Mouse (Mus musculus) forebrain, embryonic 10.5 days (tissue): ENCODE measurements around the gene Erg. TPM values are rescaled to one million over a fixed set of nuclear protein-coding genes. Genes with fewer than 3 reads are reported as not detected.

Experiments used
- DNase-seq: peaks from one replicate; pipeline ENCODE4 v3.0.0-alpha.2; 2017; ENCODE audit warnings: low spot score; ENCODE audit errors: extremely low spot score
- H3K27ac ChIP-seq: fragments of 300-500 bp; sonication (generic); 2 replicates; pipeline ENCODE4 v1.5.1; 2016; ENCODE audit warnings: mild to moderate bottlenecking
- H3K27me3 ChIP-seq: fragments of 300-500 bp; sonication (generic); 2 replicates; pipeline ENCODE4 v1.6.1; 2016; ENCODE audit warnings: mild to moderate bottlenecking; ENCODE audit not compliant: poor library complexity, severe bottlenecking
- H3K36me3 ChIP-seq: fragments of 300-500 bp; sonication (generic); replicated peaks from 2 replicates; pipeline ENCODE4 v1.6.1; 2016; ENCODE audit warnings: mild to moderate bottlenecking, moderate library complexity
- H3K4me1 ChIP-seq: fragments of 300-500 bp; sonication (generic); 2 replicates; pipeline ENCODE4 v1.6.1; 2016
- H3K4me3 ChIP-seq: fragments of 300-500 bp; sonication (generic); 2 replicates; pipeline ENCODE4 v1.5.1; 2016; ENCODE audit warnings: mild to moderate bottlenecking, moderate library complexity
- H3K9me3 ChIP-seq: fragments of 300-500 bp; sonication (generic); 2 replicates; pipeline ENCODE4 v1.6.1; 2016; ENCODE audit warnings: mild to moderate bottlenecking, moderate library complexity
- WGBS: fragments of 180-500 bp; shearing (Covaris S2); methylation state at CpG from one replicate; pipeline ENCODE4 v1.1.7; 2016; 5-methylcytosine and 5-hydroxymethylcytosine counted together
- polyA plus RNA-seq: library from polyadenylated mRNA; unstranded; fragments of >200 nt; fragmentation: Nextera tagmentation; extraction: Ambion mirVana; gene quantifications from 2 replicates; pipeline ENCODE4 v1.2.1, GENCODE M21; 2016

The Erg gene
- polyA plus RNA-seq, 1 experiment from 2014 or later = 1.9 TPM

DNA sequence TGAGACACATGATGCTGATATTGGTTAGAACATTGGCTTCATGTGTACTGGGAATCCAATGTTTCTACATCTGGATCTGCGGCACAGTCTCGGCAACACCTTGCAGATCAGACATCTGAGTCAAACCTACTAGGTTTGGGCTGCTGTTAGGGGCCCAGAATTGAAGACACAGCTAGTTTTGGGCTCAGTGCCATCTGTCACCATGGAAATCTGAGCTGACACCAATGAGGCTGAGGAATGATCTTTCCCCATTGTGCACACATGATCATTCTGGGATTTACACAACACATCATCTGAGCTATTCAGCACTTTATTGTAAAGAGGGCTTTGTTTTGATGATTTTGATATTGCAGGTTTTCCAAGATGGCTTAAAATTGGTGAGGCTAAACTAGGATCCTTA is 199.4 kb downstream of the Erg start:
- Histone ChIP-seq H3K9me3 (no peaks in the 10 kb centered on the region), H3K36me3 (no peaks in the 10 kb centered on the region), H3K4me1 (no peaks in the 10 kb centered on the region), H3K27ac (no peak overlapping the region), H3K27me3 (no peaks in the 10 kb centered on the region), H3K4me3 (no peak overlapping the region)
- 93% methylated on average over 2 of the region's 2 CpGs for WGBS
- DNase-seq = no peak

- Histone ChIP-seq H3K36me3 (no peaks in the 10 kb centered on the region), H3K4me1 (no peaks in the 10 kb centered on the region), H3K27me3 (no peaks in the 10 kb centered on the region), H3K4me3 (no peak overlapping the region), H3K27ac (no peak overlapping the region), H3K9me3 (no peaks in the 10 kb centered on the region)
- no peak for DNase-seq
- WGBS = 89% methylated on average over 7 of the region's 7 CpGs
Observed at GRCm38 (mm10) chr16:95385299-95385973, 201.0 kb downstream of the Erg start.

- Histone ChIP-seq H3K4me3 (no peak overlapping the region), H3K27ac (no peak overlapping the region), H3K36me3 (no peaks in the 10 kb centered on the region), H3K27me3 (no peaks in the 10 kb centered on the region), H3K9me3 (no peaks in the 10 kb centered on the region), H3K4me1 (no peaks in the 10 kb centered on the region)
- WGBS = 91% methylated on average over 9 of the region's 9 CpGs
- DNase-seq = no peak
Observed at GRCm38 (mm10) chr16:95384590-95385148, 201.7 kb downstream of the Erg start.

- WGBS = 90% methylated on average over 5 of the region's 5 CpGs
- DNase-seq = no peak
- Histone ChIP-seq H3K9me3 (no peaks in the 10 kb centered on the region), H3K36me3 (no peaks in the 10 kb centered on the region), H3K27ac (no peak overlapping the region), H3K4me1 (no peaks in the 10 kb centered on the region), H3K4me3 (no peak overlapping the region), H3K27me3 (no peaks in the 10 kb centered on the region)
Observed at GRCm38 (mm10) chr16:95382251-95382650, 204.1 kb downstream of the Erg start.

- peaks cover 18% of the 10 kb centered on the region for H3K4me1 ChIP-seq
- no peaks in the 10 kb centered on the region for H3K9me3 ChIP-seq
- no peaks in the 10 kb centered on the region for H3K27me3 ChIP-seq
- H3K36me3 ChIP-seq = no peaks in the 10 kb centered on the region
- H3K4me3 ChIP-seq = no peak overlapping the region
- 90% methylated on average over 7 of the region's 7 CpGs for WGBS
- H3K27ac ChIP-seq = no peak overlapping the region
- DNase-seq = no peak
Observed at GRCm38 (mm10) chr16:95376834-95377233, 209.6 kb downstream of the Erg start.

- Histone ChIP-seq H3K36me3 (no peaks in the 10 kb centered on the region), H3K4me3 (no peak overlapping the region), H3K27ac (no peak overlapping the region), H3K27me3 (no peaks in the 10 kb centered on the region), H3K9me3 (no peaks in the 10 kb centered on the region), H3K4me1 (peaks cover 18% of the 10 kb centered on the region)
- 86% methylated on average over 11 of the region's 11 CpGs for WGBS
- no peak for DNase-seq
Observed at GRCm38 (mm10) chr16:95376364-95376763, 210.0 kb downstream of the Erg start.

- peaks cover 18% of the 10 kb centered on the region for H3K4me1 ChIP-seq
- no peaks in the 10 kb centered on the region for H3K27me3 ChIP-seq
- no peak overlapping the region for H3K4me3 ChIP-seq
- no peaks in the 10 kb centered on the region for H3K36me3 ChIP-seq
- WGBS = 67% methylated on average over 4 of the region's 4 CpGs
- H3K27ac ChIP-seq = no peak overlapping the region
- no peak for DNase-seq
- no peaks in the 10 kb centered on the region for H3K9me3 ChIP-seq
Observed at GRCm38 (mm10) chr16:95374646-95375045, 211.7 kb downstream of the Erg start.

DNA sequence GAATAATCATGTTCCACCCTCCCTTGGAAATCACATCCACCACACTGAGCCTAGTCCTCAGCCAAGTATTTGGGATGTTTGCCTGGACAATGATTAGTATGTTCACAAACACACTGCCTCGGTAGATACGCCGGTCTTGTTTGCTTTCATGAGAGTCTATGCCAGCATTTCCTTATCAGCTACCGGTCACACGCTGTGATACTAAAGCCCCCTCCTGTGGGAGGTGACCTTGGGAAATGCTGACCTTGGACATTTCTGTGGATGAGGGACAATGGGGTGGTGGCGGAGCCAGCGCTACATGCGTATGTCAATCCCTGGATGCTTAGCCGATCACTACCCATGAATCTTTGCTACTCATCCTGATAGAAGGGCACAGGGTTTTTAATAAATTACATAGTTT is 213.4 kb downstream of the Erg start:
- Histone ChIP-seq H3K36me3 (no peaks in the 10 kb centered on the region), H3K9me3 (no peaks in the 10 kb centered on the region), H3K27ac (no peak overlapping the region), H3K27me3 (no peaks in the 10 kb centered on the region), H3K4me1 (peaks cover 18% of the 10 kb centered on the region), H3K4me3 (no peak overlapping the region)
- no peak for DNase-seq
- WGBS = 96% methylated on average over 9 of the region's 9 CpGs

DNA sequence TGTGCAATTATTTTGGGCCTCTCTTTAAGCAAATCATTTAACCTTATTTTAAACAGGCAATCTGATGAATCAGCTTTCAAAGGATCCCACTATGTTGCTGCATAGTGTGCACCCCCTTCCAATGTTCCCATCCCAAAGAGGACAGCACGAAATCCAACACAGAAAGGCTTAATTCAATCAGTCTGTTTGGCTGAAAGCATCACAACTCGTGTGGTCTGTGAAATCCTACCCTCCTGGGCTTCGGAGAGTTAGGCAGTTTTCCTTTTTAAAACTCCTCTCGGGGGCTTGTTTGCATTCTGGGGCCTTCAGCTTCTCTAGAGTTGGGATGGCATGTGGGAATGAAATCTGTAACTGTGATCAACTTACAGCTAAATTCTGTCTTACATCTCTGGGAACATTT is 214.7 kb downstream of the Erg start:
- no peak for DNase-seq
- no peaks in the 10 kb centered on the region for H3K9me3 ChIP-seq
- 52% methylated on average over 4 of the region's 4 CpGs for WGBS
- peaks cover 24% of the 10 kb centered on the region for H3K4me1 ChIP-seq
- H3K4me3 ChIP-seq = no peak overlapping the region
- H3K27ac ChIP-seq = no peak overlapping the region
- no peaks in the 10 kb centered on the region for H3K36me3 ChIP-seq
- no peaks in the 10 kb centered on the region for H3K27me3 ChIP-seq

DNA sequence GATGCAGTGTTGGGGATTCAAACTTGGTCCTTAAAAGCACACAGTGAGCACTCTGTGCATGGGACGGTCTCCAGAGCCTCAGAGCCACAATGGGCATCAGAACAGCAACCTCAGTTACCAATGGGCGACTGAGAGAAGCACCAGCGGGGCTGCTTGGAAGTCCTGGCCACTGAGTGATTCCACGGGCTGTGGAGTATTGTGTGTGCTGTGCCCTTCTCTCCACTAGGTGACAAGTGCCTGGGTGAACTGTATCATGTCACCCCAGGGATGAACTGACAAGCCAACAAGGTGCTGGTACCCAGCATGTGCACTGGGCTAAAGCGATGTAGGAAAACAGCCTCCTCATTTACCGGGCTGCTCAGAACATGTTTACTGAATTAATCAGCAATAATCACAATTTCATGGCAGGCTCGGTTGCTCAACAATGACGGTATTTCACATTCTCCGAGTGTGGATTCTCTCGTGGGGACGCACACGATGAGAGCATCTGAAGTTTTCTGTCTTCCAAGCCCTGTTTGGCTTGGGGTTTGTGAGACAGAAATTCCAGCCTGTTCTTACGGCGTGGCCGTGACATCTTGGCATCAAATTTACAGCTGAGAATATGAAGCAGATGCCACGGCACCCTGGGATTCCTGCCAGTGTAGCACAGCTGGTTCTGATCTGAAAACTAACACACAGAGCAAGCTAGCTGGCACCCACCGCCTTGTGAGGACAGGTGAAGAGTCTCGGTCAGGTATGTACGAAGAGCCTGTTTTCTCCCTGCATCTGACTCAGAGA is 219.2 kb downstream of the Erg start:
- DNase-seq = no peak
- no peaks in the 10 kb centered on the region for H3K9me3 ChIP-seq
- no peak overlapping the region for H3K4me3 ChIP-seq
- no peaks in the 10 kb centered on the region for H3K36me3 ChIP-seq
- 83% methylated on average over 19 of the region's 19 CpGs for WGBS
- no peaks in the 10 kb centered on the region for H3K27me3 ChIP-seq
- peaks cover 26% of the 10 kb centered on the region for H3K4me1 ChIP-seq
- H3K27ac ChIP-seq = no peak overlapping the region

DNA sequence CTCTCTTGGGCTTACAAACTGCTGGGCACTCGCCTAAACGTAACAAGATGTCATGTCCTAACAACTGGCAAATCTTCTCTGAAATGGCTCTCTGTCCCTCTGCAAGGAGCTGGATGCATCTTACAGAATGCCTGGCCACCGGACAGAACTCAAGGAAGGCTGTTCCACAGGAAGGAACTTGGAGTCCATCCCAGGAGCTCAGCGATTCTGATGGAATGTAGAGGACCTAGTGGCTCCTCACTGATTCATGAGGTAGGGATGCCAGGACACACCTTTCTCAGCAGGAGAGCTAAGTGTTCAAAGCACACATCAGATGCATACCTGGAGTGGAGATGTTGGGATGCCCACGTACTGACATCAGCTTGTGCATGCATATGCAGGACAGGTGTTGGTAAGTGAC is 221.2 kb downstream of the Erg start:
- Histone ChIP-seq H3K27me3 (no peaks in the 10 kb centered on the region), H3K27ac (no peak overlapping the region), H3K4me3 (no peak overlapping the region), H3K36me3 (no peaks in the 10 kb centered on the region), H3K9me3 (no peaks in the 10 kb centered on the region), H3K4me1 (peaks cover 26% of the 10 kb centered on the region)
- DNase-seq = no peak
- 88% methylated on average over 5 of the region's 5 CpGs for WGBS

DNA sequence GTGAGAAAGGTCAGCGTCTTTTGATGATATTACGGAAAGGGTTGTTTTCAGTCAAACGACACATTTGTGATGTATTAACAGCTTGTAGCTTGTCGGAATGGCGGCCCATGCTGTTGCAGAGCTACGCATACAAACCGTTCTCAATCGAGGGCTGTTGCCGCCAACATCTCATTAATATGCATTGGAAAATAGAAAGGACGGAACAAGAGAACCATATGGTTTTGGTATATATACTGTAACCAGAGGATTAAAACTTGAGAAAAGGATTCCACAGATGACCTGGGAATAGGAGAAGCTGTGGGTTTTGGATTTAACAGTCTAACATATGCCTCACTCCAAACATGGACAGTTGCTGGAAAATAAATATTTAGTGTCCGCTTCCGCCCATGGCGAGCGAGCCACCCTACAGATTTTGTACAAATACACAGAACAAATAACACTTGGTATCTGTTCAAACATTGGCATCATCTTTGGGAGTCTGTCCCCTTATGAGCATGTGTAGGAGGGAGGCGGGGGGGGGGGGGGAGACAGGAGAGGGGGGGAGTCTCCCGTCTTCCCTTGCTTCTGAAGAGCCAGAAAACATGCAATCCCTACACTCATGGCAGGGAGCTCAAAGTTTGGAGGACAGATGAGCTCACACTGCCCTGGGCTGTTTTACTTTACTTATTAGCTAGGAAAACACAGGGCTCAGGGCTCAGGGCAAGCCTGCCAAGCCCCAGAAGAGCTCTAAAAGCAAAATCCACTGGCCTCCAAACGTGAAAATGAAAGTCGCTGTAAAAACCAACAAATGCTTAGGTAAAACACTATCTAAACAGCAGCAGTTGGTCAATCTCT is 222.5 kb downstream of the Erg start:
- no peaks in the 10 kb centered on the region for H3K36me3 ChIP-seq
- 85% methylated on average over 18 of the region's 18 CpGs for WGBS
- no peaks in the 10 kb centered on the region for H3K9me3 ChIP-seq
- H3K4me1 ChIP-seq = peaks cover 26% of the 10 kb centered on the region
- no peak overlapping the region for H3K4me3 ChIP-seq
- DNase-seq = no peak
- H3K27ac ChIP-seq = no peak overlapping the region
- H3K27me3 ChIP-seq = no peaks in the 10 kb centered on the region
